Mouse (Mus musculus) heart, postnatal 4 days (tissue): ENCODE measurements at regions not wholly inside any gene's neighbourhood (a gene's known extent, or its start where the extent isn't known, plus 50 kb on each side); places are given as distances from the start of the nearest gene placed in this dataset.
"Not testable (repeated sequence)": the region's sequence is repeated elsewhere in the genome, so short reads cannot be mapped to it uniquely, and the experiment has no call there.

Source experiments
- DNase-seq: peaks from one replicate; pipeline ENCODE4 v3.0.0; 2021

DNA sequence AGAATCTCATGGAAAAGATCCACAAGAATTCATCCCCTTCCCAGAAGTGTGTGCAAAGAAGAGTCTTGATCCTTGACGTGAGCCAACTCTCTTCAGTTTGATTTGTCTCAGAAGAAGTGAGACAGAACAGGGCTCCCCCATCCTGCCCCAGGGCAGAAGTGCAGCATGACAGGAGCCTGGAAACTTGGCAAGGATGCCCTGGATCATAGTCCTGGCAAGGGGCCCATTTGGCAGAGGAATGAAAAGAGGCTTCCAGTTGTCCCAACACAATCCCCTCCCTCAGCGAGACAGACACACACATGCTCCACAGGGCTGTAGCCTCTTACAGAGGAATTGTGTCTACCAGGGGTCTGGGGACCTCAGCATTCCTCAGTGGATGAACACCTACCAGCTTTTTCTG is 102.7 kb downstream of the Ptpn20 start:
- DNase-seq, result peak; percentile 79

DNA sequence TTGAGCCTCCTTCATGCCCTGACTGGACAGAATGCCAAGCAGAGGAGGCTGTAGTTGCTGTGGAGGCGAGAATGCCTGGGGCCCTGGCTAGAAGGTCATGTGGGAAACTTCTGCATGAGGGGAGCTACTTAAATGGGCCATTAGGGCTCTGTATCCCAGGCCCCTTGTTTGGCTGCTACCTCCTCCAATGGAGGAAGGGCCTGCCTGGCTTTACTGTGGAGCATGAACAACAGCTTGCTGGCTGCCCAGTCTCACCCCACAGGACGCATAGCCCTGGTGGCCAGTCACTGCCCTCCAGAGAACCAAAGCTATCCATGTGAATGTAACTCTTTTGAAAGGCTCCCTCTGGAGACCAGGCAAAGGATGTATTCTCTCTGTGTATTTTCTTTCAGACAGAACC is 105.2 kb downstream of the Ptpn20 start:
- no peak for DNase-seq

DNA sequence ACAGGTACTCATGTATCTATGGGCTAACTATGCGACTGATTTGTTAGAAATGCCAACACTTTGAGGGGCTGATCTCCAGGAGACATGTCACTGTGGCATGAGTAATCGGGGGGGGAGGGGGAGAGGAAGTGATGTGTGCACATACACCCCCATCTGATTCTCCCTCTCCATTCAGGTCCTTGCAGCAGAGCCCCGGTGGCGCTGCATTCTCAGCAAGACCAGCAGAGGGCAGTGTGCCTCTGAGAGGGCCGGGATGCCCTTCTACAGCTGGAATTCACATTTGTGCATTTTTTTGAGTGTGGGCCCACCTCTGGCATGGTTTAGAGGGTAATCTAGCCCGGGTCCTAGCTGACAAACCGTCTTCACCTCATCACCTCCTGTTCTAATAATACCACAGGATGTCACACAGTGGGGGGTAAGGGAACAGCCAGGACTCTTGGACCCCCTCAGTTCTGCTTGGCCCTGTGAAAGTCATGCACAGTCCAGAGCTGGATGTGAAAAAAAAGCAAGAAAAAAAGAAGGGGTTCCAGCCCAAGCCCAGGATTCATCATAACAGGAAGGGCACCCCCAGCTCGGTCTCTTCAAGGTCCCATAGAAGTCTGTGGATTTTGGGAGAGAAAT is 106.5 kb downstream of the Ptpn20 start:
- peak; percentile 89 for DNase-seq

DNA sequence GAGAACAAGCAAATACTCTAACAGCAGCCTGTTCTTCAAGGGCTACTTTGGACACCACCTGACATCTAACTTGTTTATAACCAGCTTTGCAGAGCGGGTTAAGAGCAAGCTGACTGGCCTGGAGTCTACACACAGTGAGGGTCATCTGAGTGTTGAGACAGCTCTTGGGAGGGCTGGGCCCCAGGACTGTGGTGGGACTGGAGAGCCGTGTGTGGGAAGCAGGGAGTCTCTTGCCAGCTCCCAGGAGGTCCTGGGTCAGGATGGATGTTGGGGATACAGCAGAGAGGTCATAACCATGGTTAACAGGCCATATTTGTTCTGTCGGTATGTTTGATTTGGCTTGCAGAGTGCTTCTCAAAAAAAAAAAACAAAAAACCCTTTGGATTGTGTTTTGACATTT is 107.8 kb downstream of the Ptpn20 start:
- no peak for DNase-seq

DNA sequence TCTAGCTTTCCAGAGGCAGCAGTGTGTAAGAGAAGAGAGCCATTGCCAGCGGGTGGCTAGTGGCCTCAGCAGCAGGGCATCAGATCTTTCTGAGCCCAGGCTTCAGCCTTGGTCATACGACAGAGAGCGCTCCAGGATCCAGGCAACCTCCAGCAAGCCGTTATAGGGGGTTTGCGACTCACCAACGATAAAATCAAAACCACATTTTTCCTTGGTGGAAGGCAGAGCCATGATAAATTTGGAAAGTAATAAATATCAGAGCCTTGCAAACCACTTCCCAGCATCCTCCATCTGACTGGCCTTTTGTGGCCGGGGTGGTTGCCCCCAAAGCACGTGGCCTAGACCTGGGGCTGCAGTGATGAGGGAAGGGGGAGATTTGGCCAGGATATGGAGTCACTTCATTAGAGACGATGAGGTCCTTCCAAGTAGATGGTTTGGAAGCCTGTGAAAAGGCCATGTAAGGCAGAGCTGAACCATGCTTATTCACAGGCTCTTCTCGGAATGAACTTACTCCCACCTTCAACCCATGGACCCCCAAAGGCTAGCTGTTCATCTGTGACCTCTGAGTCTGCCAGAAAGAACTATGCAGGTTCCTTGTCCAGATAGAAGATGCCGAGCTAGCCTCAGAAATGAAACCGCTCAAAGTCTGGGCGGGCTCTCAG is 110.9 kb downstream of the Ptpn20 start:
- no peak for DNase-seq

DNA sequence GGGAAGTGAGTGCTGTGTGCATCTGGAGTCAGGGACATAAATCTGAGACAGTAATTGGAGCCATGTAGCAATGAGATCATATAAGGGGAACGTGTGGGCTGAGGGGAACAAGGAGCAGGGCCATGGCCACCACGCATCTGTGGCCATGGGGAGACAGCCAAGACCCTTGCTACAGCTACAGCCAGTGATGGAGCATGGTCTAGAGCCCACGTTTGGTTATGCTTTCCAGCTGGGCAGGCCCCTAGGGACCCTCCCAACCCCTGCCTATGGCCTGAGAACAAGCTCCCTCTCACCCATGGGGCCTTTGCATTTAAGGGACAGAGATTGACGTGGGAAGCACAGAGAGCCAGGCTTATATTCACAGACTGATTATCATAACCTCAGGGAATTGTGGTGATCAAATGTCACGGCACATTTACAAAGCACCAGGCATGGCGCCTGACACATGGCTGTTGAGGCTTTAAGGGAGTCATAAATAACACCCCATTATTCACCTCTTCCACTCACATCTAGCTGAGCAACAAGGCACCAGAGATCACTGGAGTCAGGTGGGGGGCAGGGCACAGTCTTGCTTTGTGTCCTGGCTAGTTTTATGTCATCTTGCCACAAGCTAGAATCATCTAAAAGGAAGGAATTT is 118.8 kb downstream of the Ptpn20 start:
- peak; percentile 37 for DNase-seq

DNA sequence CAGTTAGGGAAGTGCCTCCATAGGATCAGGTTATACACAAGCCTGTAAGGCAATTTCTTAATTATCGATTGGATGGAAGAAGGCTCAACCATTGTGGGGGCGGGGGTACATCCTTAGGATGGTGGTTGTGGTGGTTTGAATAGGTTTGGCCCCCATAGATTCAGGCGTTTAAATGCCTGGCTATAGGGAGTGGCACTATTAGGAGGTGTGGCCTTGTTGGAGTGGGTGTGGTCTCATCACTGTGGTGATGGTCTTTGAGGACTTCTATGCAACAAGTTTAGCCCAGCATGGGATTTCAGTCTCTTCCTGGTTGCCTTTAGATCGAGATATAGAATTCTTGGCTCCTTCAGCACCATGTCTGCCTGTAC is 119.3 kb downstream of the Ptpn20 start:
- no peak for DNase-seq

DNA sequence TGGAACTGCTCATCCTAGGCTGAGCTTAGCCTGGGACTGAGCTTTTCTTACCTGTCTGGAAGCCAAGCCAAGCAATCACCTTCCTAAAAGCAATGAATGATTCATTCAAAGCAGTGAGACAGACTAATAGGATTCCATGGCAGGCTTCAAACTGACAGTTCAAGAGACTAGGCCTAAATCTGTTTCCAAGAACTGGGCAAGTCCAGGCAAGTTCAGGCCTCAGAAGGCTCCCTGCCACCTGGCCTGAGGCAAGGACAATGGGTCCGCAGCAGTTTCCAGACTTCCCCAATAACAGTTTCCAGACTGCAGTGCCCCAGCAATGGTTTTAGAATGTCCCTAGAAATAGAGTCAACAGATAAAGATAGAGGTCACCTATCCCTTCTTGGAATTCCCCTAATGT is 123.5 kb downstream of the Ptpn20 start:
- DNase-seq, result no peak

DNA sequence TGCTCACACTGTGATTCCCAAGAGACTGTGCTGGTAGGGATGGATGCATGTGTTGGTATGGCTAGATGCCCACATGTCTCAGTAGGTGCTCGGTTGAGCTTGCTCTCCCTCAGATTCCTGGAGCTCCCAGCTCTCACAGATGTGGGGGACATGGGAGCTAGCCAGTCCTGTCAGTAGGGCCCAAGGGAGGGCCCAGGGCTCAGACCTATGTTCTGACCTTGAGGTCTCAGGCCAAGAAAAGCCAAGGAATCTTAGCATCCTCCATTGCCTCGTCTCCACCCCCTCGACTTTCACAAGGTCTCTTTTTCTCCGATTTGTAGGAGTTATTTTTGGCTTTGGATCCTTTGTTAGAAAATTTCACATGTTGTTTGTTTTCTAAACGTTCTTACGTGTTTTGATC is 130.6 kb downstream of the Ptpn20 start:
- no peak for DNase-seq

DNA sequence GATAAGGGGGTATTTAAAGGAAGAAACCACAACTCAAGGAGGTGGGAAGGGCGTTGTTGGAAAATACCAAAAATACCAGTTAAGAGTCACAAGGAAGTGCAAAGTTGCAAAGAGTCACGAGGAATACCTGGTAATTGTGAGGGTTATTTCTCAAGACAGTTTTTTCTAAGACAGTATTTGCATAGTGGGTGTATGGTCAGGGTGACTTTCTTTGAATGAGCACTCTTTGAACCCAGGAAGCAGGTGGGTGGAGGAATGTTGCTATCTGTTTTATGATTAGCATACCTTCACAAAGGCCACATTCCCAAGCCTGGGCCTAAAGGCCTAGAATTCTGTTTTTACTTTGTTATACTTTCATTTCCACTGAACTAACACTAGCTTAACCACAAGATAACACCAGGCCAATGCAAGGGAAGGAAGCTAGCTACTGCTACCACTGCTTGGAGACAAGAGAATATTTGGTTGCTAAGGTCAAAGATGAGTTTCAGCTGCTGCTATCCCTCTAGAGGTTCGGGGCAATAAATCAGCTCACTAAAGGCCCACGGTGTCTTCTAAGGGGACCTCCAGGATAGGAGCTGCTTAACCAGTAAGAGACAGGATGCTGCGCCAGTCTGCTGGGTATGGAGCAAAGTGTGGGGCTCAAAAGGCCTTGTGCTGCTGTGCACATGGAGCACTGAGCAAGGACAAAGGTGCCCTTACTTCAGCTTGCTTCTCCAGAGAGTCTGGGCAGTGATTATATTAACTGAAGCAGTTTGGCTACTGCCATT is 133.6 kb downstream of the Ptpn20 start:
- DNase-seq, result not testable (repeated sequence)

DNA sequence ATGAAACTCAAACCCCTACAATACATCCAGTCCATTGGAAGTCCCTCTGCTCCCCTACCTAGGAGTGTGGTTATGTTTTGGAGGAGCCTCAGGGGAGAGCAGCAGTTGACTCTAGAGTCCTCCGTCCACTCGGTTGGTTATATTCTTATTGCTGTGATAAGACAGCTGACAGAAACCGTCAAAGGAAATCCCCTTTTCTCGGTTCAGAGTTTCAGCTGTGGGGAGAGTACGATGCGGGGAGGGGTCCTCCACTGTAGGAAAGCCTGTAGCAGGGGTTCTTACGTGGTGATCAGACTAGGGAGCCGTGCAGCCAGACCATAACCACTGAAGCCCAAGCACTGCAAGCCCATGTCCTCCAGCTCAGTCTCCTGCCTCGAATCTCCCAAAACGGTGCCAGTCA is 137.5 kb downstream of the Ptpn20 start:
- DNase-seq, result no peak

DNA sequence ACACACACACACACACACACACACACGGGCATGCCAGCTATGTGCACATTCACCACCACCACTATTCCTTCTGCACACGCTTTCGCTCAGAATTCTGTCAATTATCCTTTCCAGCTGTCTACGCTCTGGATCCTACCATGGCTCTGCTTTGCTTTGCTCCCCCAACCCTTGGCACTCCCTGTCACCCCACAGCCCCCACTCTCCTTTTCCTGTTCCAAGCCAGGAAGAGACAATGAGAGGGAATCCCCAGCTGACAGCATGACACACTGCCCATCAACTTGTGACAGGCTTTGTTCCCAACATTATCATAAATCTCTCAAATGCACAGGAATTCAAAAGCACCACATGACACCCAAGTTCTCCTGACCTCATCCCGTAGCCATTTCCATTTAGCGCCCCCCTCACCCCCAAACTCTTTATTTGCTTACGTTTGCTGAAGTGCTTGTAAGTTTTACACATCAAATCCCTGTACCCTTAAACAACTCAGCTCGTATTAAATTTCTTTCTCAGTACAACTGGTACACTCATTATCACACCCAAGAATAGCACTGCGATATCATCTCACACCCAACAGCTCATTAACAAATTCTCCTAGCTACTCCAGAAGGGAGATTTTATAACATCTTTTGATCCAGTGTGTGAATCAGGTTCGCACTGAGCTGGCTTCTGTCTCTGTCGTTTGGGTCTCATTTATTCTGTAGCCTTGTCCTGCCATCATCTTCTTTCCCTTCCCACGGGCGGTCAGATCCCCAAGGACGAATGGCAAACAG is 140.3 kb downstream of the Ptpn20 start:
- DNase-seq, result no peak

DNA sequence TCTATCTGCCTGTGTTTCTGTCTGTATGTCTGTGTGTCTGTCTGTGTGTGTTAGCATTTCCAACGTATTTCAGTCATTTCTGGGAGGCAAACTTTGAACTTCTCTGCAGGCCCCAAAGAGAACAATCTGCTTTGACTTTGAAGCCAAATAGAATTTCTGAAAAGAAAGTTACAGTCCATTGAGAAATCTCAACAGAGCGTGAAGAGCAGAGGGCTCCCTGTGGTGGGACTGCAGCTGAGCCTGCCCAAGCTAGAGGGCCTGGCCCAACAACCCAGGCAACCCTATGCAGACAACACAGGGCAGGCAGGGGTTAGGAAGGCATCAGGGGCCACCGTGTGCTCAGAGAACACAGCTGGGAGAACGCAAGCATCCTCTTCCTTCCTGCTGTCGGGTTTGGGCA is 143.7 kb downstream of the Ptpn20 start:
- DNase-seq, result no peak

DNA sequence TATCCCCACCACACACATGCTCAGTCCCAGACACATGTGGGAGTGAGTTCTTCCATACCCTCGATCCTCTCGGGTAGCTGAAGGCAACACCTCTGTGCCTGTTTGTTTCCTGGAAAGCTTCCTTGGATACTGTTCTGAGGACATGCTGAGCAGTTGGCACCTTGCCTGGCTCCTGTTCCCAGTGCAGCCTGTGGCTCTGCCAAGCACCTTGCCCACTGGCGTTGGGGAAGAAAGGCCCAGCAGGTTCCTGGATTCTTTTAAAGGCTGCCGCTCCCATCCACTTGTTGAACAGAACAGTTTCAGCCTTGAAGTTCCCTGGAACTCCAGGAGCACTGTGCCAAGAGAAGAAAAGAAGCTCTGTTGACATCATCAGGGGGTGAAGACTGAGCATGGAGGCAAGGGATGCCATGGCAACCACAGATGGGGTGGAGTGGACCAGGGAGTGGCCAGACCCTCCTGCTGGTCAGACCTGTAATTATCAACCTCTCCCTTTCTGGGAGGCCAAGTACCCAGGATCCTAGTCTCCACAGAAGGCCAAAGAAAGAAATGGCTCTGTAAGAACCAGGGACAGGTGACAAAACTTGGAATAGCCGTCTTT is 145.5 kb downstream of the Ptpn20 start:
- DNase-seq, result peak; percentile 36

DNA sequence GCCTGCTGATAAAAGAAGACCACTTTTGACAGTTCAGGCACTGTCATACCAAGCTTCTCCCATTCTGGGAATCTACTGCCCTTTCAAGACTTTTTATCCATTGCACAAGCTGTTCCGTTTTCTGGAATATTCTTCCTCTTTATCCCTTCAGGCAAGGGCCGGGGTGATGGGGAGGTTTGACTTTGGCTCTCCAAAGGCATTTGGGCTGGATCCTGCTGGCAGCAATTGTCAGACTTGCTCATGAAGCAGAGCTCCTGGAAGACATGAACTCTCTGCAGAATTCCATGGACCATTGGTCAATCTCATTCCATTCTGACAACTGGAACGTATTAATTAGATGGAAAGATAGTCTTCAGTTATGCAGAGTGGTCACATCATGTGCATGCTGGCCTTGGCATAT is 146.6 kb downstream of the Ptpn20 start:
- no peak for DNase-seq

DNA sequence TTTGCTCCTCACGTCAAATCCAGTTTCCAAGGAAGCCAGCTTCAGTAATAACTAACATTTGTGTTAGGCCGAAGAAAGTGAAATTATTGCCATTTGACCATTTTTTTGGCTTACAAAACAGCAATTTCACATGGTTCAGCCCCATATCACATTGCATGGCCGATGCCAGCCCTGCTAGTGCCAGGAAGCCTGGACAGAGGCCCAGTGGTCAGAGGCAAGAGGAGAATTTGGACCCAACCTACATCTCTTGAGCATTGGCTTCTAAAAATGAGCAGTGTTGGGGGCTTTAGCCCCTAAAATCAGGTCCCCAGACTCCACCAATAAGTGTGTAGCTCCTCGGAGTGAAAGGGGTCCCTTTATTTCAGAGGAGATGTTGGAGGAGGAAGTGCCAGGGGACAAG is 157.2 kb downstream of the Ptpn20 start:
- DNase-seq, result no peak

DNA sequence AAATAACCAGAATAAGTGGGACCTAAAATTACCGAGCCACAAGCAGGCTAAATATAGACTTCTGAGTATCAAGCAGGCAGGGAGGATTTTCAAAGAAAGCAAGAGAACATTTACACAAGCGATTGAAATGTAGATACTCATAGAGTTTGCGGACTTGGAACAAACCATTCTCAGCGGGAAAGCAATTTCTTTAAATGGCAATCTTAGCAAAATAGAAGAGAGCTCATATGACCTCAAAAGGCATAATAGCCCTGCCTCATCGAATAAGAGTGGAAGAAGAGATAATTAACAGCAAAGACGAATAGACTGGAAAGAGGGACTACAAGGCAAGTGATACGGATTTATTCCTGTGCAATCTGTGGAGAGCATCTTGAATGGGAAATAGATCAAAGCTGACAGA is 163.7 kb upstream of the Gdf10 start:
- no peak for DNase-seq

DNA sequence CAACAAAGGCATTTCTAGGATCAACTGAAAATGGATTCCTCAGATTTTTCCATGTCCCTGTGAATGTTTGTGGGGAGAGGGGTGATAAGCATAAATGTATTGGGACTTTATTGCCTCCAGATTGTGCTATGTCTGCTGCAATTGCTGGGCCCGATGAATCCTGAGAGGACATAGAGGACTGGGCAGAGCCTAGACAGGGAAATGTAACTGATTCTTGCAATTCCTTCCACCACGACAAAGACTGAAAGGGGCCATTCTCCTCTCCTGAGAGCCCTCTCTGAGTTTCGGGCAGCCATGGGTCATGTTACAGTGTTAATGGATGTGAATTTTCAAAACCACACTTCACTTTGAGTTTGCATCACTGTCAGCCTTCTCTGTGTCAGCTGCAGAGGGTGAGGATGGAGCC is 159.7 kb upstream of the Gdf10 start:
- no peak for DNase-seq

DNA sequence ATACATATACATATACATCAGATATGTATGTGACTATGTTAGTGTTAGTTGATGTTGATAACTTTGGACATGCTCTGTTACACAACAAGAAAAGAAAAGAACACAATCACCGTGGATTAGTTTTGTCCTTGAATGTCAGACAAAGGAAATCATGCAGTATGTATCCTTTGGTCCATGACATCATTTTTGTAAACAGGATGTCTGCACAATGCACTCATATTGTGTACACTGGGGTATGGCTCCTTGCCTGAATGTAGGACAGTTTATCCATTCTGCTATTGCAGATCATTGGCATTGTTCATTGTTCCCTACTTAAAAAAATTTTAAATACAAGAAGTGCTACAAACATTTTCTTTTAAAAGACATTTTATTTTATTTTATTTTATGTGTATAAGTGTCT is 157.6 kb upstream of the Gdf10 start:
- no peak for DNase-seq

DNA sequence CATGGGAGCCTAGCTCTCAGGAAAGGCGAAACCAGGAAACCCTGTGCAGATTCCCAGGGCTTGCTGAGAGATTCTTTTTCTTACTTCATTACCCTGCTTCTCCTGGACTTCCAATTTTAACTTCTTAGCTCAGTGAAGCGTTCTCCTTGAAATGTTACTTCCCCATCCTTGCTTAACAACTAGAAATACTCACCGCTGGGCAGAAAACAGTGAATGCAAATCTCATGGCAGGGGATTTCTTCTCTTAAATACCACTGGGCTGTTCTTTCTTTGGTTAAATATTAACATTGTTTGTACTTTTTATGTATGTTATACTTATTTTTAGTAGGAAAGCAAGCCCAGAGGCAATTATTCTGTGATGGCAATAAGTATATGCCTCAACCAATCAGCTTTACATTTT is 151.0 kb upstream of the Gdf10 start:
- no peak for DNase-seq

DNA sequence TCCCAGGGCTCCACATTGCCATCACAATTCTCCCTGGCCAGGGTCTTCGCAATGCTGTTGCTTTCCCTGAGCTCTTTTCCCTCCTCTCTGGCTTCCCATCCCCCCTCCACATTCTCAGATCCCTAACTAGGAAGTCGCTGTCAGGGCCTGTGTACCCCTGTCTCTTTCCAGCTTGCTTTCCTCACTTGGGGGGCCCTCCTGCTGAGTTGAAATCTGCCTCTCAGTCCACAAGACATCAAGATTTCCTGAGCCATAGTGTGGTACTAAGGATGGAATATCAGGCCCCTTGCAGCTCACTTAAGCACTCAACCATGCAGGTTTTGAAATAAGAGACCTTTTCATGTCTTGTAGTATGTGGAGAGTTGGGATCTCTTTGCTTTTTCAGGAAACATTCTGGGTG is 133.8 kb upstream of the Gdf10 start:
- DNase-seq, result no peak

DNA sequence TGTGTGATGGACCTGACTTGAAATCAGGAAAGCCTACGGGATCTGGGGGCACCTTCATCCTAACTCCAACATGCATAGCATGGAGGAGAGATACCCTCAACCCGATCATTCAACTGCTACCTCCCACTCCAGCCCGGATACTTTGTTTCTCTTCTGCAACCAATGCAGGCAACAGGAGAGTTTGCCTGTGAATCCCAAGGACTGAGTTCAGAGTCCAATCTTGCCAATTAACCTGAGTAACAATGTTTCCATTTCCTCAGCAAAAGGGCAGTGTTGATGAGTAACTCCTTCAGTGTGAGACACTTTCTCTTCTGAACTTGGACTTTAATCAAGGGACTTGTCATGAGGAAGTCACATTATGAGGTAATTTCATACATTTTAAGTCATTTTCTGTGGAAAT is 129.1 kb upstream of the Gdf10 start:
- DNase-seq, result no peak
